Mouse (Mus musculus): Measurements from ENCODE around the gene Rnf113a2. TPM values are rescaled to one million over a fixed set of nuclear protein-coding genes. Genes with fewer than 3 reads are reported as not detected.

Gene Rnf113a2
- total and polyA plus RNA-seq, 3 experiments = 0.10 to 0.15 TPM; not detected in 1

DNA sequence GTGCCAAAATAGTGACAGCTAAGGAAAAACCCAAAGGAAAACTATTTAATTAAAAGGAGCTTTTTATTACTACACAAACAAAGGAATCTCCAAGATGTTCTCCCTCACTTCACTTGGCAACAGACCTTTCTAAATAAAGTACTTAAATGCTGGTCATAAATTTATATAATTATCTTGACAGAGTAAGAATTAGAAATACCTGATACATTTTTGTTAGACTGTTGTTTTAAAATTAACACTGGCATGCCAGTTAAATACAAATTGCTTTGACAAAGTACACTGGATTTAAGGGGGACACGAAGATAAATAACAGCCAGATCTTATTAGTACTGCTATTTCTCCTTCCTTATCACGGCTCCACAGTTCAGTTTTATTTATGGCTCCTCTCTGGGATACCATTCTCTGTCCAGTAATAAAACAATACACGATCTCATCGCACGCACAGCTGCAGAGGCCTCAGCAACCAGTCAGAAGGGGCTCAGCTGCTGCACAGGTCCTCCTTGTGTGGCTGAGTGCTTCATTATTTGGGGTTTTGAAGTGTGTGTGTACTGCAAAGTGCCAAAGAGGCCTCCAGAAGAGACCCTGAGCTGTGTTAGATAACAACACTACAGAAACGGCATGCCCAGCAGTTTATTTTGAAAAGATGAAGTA, 43.0 kb upstream of the Rnf113a2 start:
- TF ChIP-seq MAFK (IDR thresholded peaks at IDR 0.05; ENCODE audit: borderline replicate concordance, low read depth, low read length) (no peak), MAX (IDR thresholded peaks at IDR 0.05; ENCODE audit: low read length) (no peak), CTCF (IDR thresholded peaks at IDR 0.05 in 2 of 3, conservative IDR thresholded peaks at IDR 0.05 in 1 of 3; ENCODE audit: control insufficient read depth in 1 of 3, insufficient read depth in 1 of 3, low read depth in 2 of 3, low read length in 3 of 3, poor library complexity in 1 of 3, severe bottlenecking in 1 of 3) (no peak), MYC (IDR thresholded peaks at IDR 0.05; ENCODE audit: low read depth, low read length) (no peak), UBTF (IDR thresholded peaks at IDR 0.05; ENCODE audit: borderline replicate concordance, insufficient read depth, low read depth, low read length) (no peak)
- Histone ChIP-seq H3K27me3 (ENCODE audit: control insufficient read depth in 1 of 2, insufficient read depth in 2 of 2, low read length in 2 of 2) (no peaks in the 10 kb centered on the region), H3K4me1 (ENCODE audit: control insufficient read depth in 1 of 2, insufficient read depth in 2 of 2, low read length in 2 of 2) (no peaks in the 10 kb centered on the region), H3K27ac (ENCODE audit: control insufficient read depth, low read depth, low read length) (no peak overlapping the region), H3K9me3 (replicated peaks; ENCODE audit: insufficient read depth, low read length) (no peaks in the 10 kb centered on the region), H3K9ac (ENCODE audit: control insufficient read depth, low read depth, low read length, poor library complexity, severe bottlenecking) (no peak overlapping the region), H3K79me2 (ENCODE audit: control insufficient read depth, insufficient read depth, low read length, poor library complexity) (no peaks in the 10 kb centered on the region), H3K4me3 (ENCODE audit: control insufficient read depth in 1 of 2, insufficient read depth in 1 of 2, low read depth in 2 of 2, low read length in 2 of 2) (no peak overlapping the region), H3K36me3 (ENCODE audit: control insufficient read depth in 1 of 2, insufficient read depth in 2 of 2, low read length in 2 of 2) (peaks cover 0 to 4% of the 10 kb centered on the region in 2 experiments; a peak in 1 of 4 replicates)
- DNase-seq (ENCODE audit: low read depth, low spot score) = no peak

DNA sequence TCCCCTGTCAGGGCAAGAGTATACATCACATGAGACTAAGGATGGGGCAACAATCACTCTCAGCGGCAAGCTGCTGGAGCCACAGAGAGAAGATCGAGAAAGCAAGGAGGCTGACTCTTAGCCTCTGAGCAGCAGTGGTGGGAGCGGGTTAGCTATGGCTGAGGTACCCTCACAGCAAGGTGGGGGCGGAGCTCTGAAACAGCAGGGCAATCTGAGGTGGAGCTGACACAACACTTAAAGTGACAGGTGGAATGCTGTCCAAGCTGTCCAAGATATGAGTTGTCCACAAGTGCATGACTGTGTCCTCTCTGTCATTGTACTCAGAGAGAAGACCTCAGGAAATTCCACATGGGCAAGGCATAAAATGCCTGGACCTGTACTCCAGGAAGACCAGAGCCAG, 34.6 kb upstream of the Rnf113a2 start:
- Histone ChIP-seq H3K79me2 (ENCODE audit: control insufficient read depth, insufficient read depth, low read length, poor library complexity) (no peaks in the 10 kb centered on the region), H3K9ac (ENCODE audit: control insufficient read depth, low read depth, low read length, poor library complexity, severe bottlenecking) (no peak overlapping the region), H3K27ac (ENCODE audit: control insufficient read depth, low read depth, low read length) (no peak overlapping the region), H3K9me3 (replicated peaks; ENCODE audit: insufficient read depth, low read length) (no peaks in the 10 kb centered on the region), H3K27me3 (ENCODE audit: control insufficient read depth in 1 of 2, insufficient read depth in 2 of 2, low read length in 2 of 2) (no peaks in the 10 kb centered on the region), H3K4me3 (ENCODE audit: control insufficient read depth in 1 of 2, insufficient read depth in 1 of 2, low read depth in 2 of 2, low read length in 2 of 2) (no peak overlapping the region), H3K4me1 (ENCODE audit: control insufficient read depth in 1 of 2, insufficient read depth in 2 of 2, low read length in 2 of 2) (peaks cover 0 to 8% of the 10 kb centered on the region in 2 experiments; a peak in 3 of 4 replicates), H3K36me3 (ENCODE audit: control insufficient read depth in 1 of 2, insufficient read depth in 2 of 2, low read length in 2 of 2) (peaks cover 0 to 10% of the 10 kb centered on the region in 2 experiments; a peak in 2 of 4 replicates)
- no peak for TF ChIP-seq POLR2AphosphoS2 (IDR thresholded peaks at IDR 0.05; ENCODE audit: low read length)
- TF ChIP-seq CTCF (IDR thresholded peaks at IDR 0.05 in 2 of 3, conservative IDR thresholded peaks at IDR 0.05 in 1 of 3; ENCODE audit: control insufficient read depth in 1 of 3, insufficient read depth in 1 of 3, low read depth in 2 of 3, low read length in 3 of 3, poor library complexity in 1 of 3, severe bottlenecking in 1 of 3) = no peak
- TF ChIP-seq HCFC1 (IDR thresholded peaks at IDR 0.05; ENCODE audit: low read depth, low read length) = no peak
- no peak for TF ChIP-seq GATA1 (IDR thresholded peaks at IDR 0.05; ENCODE audit: low read depth, low read length)
- no peak for TF ChIP-seq USF1 (IDR thresholded peaks at IDR 0.05; ENCODE audit: low read depth, low read length)
- no peak for TF ChIP-seq SIN3A (IDR thresholded peaks at IDR 0.05; ENCODE audit: low read length)
- TF ChIP-seq TBP (IDR thresholded peaks at IDR 0.05; ENCODE audit: low read depth, low read length) = no peak
- no peak for TF ChIP-seq ELF1 (IDR thresholded peaks at IDR 0.05; ENCODE audit: low read depth, low read length)
- TF ChIP-seq MAX (IDR thresholded peaks at IDR 0.05; ENCODE audit: low read length) = no peak
- TF ChIP-seq MAZ (IDR thresholded peaks at IDR 0.05; ENCODE audit: low read depth, low read length) = no peak
- no peak for TF ChIP-seq MYC (IDR thresholded peaks at IDR 0.05; ENCODE audit: low read depth, low read length)
- no peak for TF ChIP-seq USF2 (IDR thresholded peaks at IDR 0.05; ENCODE audit: borderline replicate concordance in 1 of 2, insufficient read depth in 1 of 2, low read depth in 1 of 2, low read length in 2 of 2)
- no peak for TF ChIP-seq MYB (IDR thresholded peaks at IDR 0.05; ENCODE audit: low read depth, low read length)
- TF ChIP-seq ETS1 (IDR thresholded peaks at IDR 0.05; ENCODE audit: low read depth, low read length) = no peak
- no peak for TF ChIP-seq BHLHE40 (IDR thresholded peaks at IDR 0.05; ENCODE audit: borderline replicate concordance, low read depth, low read length)
- no peak for TF ChIP-seq MEF2A (IDR thresholded peaks at IDR 0.05; ENCODE audit: extremely low read depth, insufficient replicate concordance, low read depth, low read length, poor library complexity, severe bottlenecking)
- TF ChIP-seq TCF12 (IDR thresholded peaks at IDR 0.05; ENCODE audit: low read depth, low read length) = no peak
- DNase-seq (ENCODE audit: low read depth, low spot score) = no peak

All from MEL (cell line).